In genomic region chr4:152134507-152134906, GRCm38 (mm10) we compare ENCODE assay signal across 9 mouse cellular contexts. TPM values are rescaled to one million over a fixed set of nuclear protein-coding genes. Genes with fewer than 3 reads are reported as not detected.
DNase-seq lines count a peak whose midpoint lies in the region; ATAC-seq and TF ChIP-seq lines count a peak whose summit lies in the region.
"Had no signal": no experiment of that assay in that cellular context is flagged by ENCODE, and none has a peak within 500 bp of the region (broad histone marks: within the 10 kb centered on the region; RNA-seq: fewer than 3 reads in every experiment).

No protein-coding gene starts in this region.

- no peak overlapping the region for H3K9ac ChIP-seq in forebrain, postnatal 0 days
- no peak overlapping the region for H3K9ac ChIP-seq in forebrain, embryonic 12.5 days

- peak; percentile 61 for TF ChIP-seq CTCF in forebrain, postnatal 0 days (IDR thresholded peaks at IDR 0.05; ENCODE audit: low read depth)

- no peak overlapping the region for H3K4me3 ChIP-seq in forebrain, postnatal 0 days (ENCODE audit: low read depth, low read length)
- no peak overlapping the region for H3K4me3 ChIP-seq in forebrain, embryonic 12.5 days (replicated peaks)
- H3K4me3 ChIP-seq in embryonic facial prominence, embryonic 10.5 days, result no peak overlapping the region

- no peak overlapping the region for H3K27ac ChIP-seq in forebrain, postnatal 0 days (ENCODE audit: low read depth, low read length)
- no peak overlapping the region for H3K27ac ChIP-seq in forebrain, embryonic 12.5 days
- no peak overlapping the region for H3K27ac ChIP-seq in embryonic facial prominence, embryonic 10.5 days (replicated peaks)

- peaks cover 8% of the 10 kb centered on the region for H3K4me1 ChIP-seq in forebrain, postnatal 0 days (ENCODE audit: insufficient read depth)
- peaks cover 33% of the 10 kb centered on the region for H3K4me1 ChIP-seq in forebrain, embryonic 12.5 days
- peaks cover 52% of the 10 kb centered on the region for H3K4me1 ChIP-seq in embryonic facial prominence, embryonic 10.5 days

- no peak for DNase-seq in forebrain, postnatal 0 days
- peak; percentile 50 to 53 for DNase-seq in spleen, adult 18-20 months
- no peak for DNase-seq in spleen, adult 12 weeks (ENCODE audit: low spot score)
- DNase-seq in embryonic facial prominence, embryonic 10.5 days (ENCODE audit: low spot score), result peak; percentile 65
- DNase-seq in lung, postnatal 10 days, result peak; percentile 66
- DNase-seq in thymus, postnatal 4 days, result peak; percentile 86
- DNase-seq in cerebellum, adult 11 months, result no peak

- H3K36me3 ChIP-seq in forebrain, postnatal 0 days (ENCODE audit: insufficient read depth), result no peaks in the 10 kb centered on the region
- no peaks in the 10 kb centered on the region for H3K36me3 ChIP-seq in forebrain, embryonic 12.5 days (replicated peaks)
- no peaks in the 10 kb centered on the region for H3K36me3 ChIP-seq in embryonic facial prominence, embryonic 10.5 days (replicated peaks)

- H3K4me2 ChIP-seq in forebrain, postnatal 0 days (ENCODE audit: low read depth), result no peak overlapping the region
- H3K4me2 ChIP-seq in forebrain, embryonic 12.5 days, result no peak overlapping the region

- no peaks in the 10 kb centered on the region for H3K9me3 ChIP-seq in forebrain, postnatal 0 days (ENCODE audit: low read length)
- no peaks in the 10 kb centered on the region for H3K9me3 ChIP-seq in forebrain, embryonic 12.5 days
- H3K9me3 ChIP-seq in embryonic facial prominence, embryonic 10.5 days, result no peaks in the 10 kb centered on the region

- ATAC-seq in forebrain, postnatal 0 days, result no peak
- ATAC-seq in forebrain, embryonic 12.5 days (ENCODE audit: low FRiP score), result no peak

- H3K27me3 ChIP-seq in forebrain, postnatal 0 days (ENCODE audit: insufficient read depth, low read length), result peaks cover 48% of the 10 kb centered on the region
- peaks cover 93% of the 10 kb centered on the region for H3K27me3 ChIP-seq in forebrain, embryonic 12.5 days
- H3K27me3 ChIP-seq in embryonic facial prominence, embryonic 10.5 days (replicated peaks; ENCODE audit: low read depth, poor library complexity, severe bottlenecking), result peaks cover 91% of the 10 kb centered on the region

RNA-seq across cellular contexts. Expression of gene Espn, which starts 17.7 kb away (rescaled TPM):
- 0.08 and 0.71 TPM in 2 replicates for total RNA-seq in forebrain, postnatal 0 days (2014; rRNA removed)
- 0.50 and 0.69 TPM in 2 replicates for polyA plus RNA-seq in forebrain, postnatal 0 days (2015; fragmentation: Nextera tagmentation; extraction: Ambion mirVana)
- 1.8 and 2.1 TPM in 2 replicates for polyA plus RNA-seq in forebrain, embryonic 12.5 days (2016; fragmentation: Nextera tagmentation; extraction: Ambion mirVana)
- 7.5 and 10.3 TPM in 2 replicates for polyA plus RNA-seq in embryonic facial prominence, embryonic 10.5 days (2016; fragmentation: Nextera tagmentation; extraction: Ambion mirVana)

RNA-seq across cellular contexts. Expression of gene Tnfrsf25, which starts 18.8 kb away (rescaled TPM):
- total RNA-seq in forebrain, postnatal 0 days (2014; rRNA removed), result 1.4 TPM in 1 of 2 replicates, not detected in the other
- polyA plus RNA-seq in forebrain, postnatal 0 days (2015; fragmentation: Nextera tagmentation; extraction: Ambion mirVana), result 0.19 and 0.30 TPM in 2 replicates
- polyA plus RNA-seq in forebrain, embryonic 12.5 days (2016; fragmentation: Nextera tagmentation; extraction: Ambion mirVana), result 0.66 and 0.76 TPM in 2 replicates
- 1.0 and 1.3 TPM in 2 replicates for polyA plus RNA-seq in embryonic facial prominence, embryonic 10.5 days (2016; fragmentation: Nextera tagmentation; extraction: Ambion mirVana)

RNA-seq across cellular contexts. Expression of gene Hes2, which starts 24.2 kb away (rescaled TPM):
- total RNA-seq in forebrain, postnatal 0 days (2014; rRNA removed), result not detected in 2 replicates
- polyA plus RNA-seq in forebrain, postnatal 0 days (2015; fragmentation: Nextera tagmentation; extraction: Ambion mirVana), result not detected in 2 replicates
- polyA plus RNA-seq in forebrain, embryonic 12.5 days (2016; fragmentation: Nextera tagmentation; extraction: Ambion mirVana), result not detected in 2 replicates
- 0.11 and 1.0 TPM in 2 replicates for polyA plus RNA-seq in embryonic facial prominence, embryonic 10.5 days (2016; fragmentation: Nextera tagmentation; extraction: Ambion mirVana)
- polyA plus RNA-seq: neural tube, embryonic 14.5 days had no signal

RNA-seq across cellular contexts. Expression of gene Acot7, which starts 43.4 kb away (rescaled TPM):
- total RNA-seq in forebrain, postnatal 0 days (2014; rRNA removed), result 191 and 193 TPM in 2 replicates
- polyA plus RNA-seq in forebrain, postnatal 0 days (2015; fragmentation: Nextera tagmentation; extraction: Ambion mirVana), result 411 and 466 TPM in 2 replicates
- polyA plus RNA-seq in forebrain, embryonic 12.5 days (2016; fragmentation: Nextera tagmentation; extraction: Ambion mirVana), result 85.9 and 86.7 TPM in 2 replicates
- 51.8 and 55.5 TPM in 2 replicates for polyA plus RNA-seq in embryonic facial prominence, embryonic 10.5 days (2016; fragmentation: Nextera tagmentation; extraction: Ambion mirVana)

Comparison
In these comparisons a context has a peak if more than half of its experiments do, and no peak if none do; other contexts are left out.
1. DNase-seq: peak in spleen, adult 18-20 months (2 of 2), embryonic facial prominence, embryonic 10.5 days (single experiment), lung, postnatal 10 days (single experiment) and thymus, postnatal 4 days (single experiment); none in forebrain, postnatal 0 days (single experiment), spleen, adult 12 weeks (single experiment) and cerebellum, adult 11 months (single experiment).